Mouse (Mus musculus) lung, embryonic 15.5 days (tissue): Measurements from ENCODE around the gene Enpp1. TPM values are rescaled to one million over a fixed set of nuclear protein-coding genes. Genes with fewer than 3 reads are reported as not detected.

Experiments used
- ATAC-seq: fragments of 200-750 bp; cut with Nextera tagmentation; 2 replicates; pipeline ENCODE4 v1.8.0; 2017; ENCODE audit warnings: moderate number of reproducible peaks, borderline replicate concordance; ENCODE audit not compliant: low FRiP score, low TSS enrichment; ENCODE audit errors: extremely low read depth
- H3K27ac ChIP-seq: fragments of 300-500 bp; sonication (generic); 2 replicates; pipeline ENCODE4 v1.5.1; 2015; ENCODE audit warnings: moderate library complexity, mild to moderate bottlenecking, inconsistent platforms
- H3K27me3 ChIP-seq: fragments of 300-500 bp; sonication (generic); 2 replicates; pipeline ENCODE4 v1.6.1; 2015; ENCODE audit warnings: inconsistent platforms
- H3K36me3 ChIP-seq: fragments of 300-500 bp; sonication (generic); 2 replicates; pipeline ENCODE4 v1.6.1; 2015; ENCODE audit warnings: inconsistent platforms
- H3K4me1 ChIP-seq: fragments of 300-500 bp; sonication (generic); 2 replicates; pipeline ENCODE4 v1.6.1; 2015; ENCODE audit warnings: inconsistent platforms
- H3K4me2 ChIP-seq: fragments of 300-500 bp; sonication (generic); 2 replicates; pipeline ENCODE4 v1.6.1; 2015; ENCODE audit warnings: inconsistent platforms, mild to moderate bottlenecking, moderate library complexity
- H3K4me3 ChIP-seq: fragments of 300-500 bp; sonication (generic); 2 replicates; pipeline ENCODE4 v1.5.1; 2015; ENCODE audit warnings: mild to moderate bottlenecking, inconsistent platforms
- H3K9ac ChIP-seq: fragments of 300-500 bp; sonication (generic); 2 replicates; pipeline ENCODE4 v1.6.1; 2015; ENCODE audit warnings: inconsistent platforms
- H3K9me3 ChIP-seq: fragments of 300-500 bp; sonication (generic); 2 replicates; pipeline ENCODE4 v1.6.1; 2016; ENCODE audit warnings: inconsistent platforms
- WGBS: fragments of 180-500 bp; shearing (Covaris S2); methylation state at CpG from one replicate; pipeline ENCODE4 v1.1.7; 2015; 5-methylcytosine and 5-hydroxymethylcytosine counted together
- polyA plus RNA-seq: library from polyadenylated mRNA; unstranded; fragments of >200 nt; fragmentation: Nextera tagmentation; extraction: Ambion mirVana; gene quantifications from 2 replicates; pipeline ENCODE4 v1.2.1, GENCODE M21; 2015

Enpp1 gene
- polyA plus RNA-seq, 1 experiment from 2014 or later: 3.1 TPM

DNA sequence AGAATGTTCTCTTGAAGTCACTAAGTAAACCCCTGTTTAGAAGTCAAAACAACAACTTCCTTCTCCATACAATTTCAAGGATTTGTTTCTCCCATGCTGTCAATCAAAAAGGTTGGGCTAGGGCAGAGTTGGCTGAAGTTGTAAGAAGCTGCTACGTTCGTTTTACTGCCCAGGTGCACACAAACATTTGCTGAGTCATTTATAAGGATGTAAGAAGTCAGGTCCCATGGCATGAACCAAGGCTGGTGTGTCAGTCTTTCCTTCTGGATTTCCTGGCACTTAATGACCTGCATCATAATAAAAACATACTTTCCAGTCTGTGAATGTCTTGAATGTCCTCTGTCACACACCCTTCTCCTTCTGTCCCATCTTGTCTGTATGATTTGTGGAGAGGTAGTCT is 119.6 kb downstream of the Enpp1 start:
- WGBS: 53% methylated on average over 2 of the region's 2 CpGs
- Histone ChIP-seq H3K9me3 (no peaks in the 10 kb centered on the region), H3K4me3 (no peak overlapping the region), H3K9ac (no peak overlapping the region), H3K36me3 (no peaks in the 10 kb centered on the region), H3K4me2 (no peak overlapping the region), H3K4me1 (peaks cover 47% of the 10 kb centered on the region), H3K27me3 (no peaks in the 10 kb centered on the region), H3K27ac (0 out of 2 replicates have a peak overlapping the region, but pooled peaks have one; percentile 30)
- no peak for ATAC-seq

DNA sequence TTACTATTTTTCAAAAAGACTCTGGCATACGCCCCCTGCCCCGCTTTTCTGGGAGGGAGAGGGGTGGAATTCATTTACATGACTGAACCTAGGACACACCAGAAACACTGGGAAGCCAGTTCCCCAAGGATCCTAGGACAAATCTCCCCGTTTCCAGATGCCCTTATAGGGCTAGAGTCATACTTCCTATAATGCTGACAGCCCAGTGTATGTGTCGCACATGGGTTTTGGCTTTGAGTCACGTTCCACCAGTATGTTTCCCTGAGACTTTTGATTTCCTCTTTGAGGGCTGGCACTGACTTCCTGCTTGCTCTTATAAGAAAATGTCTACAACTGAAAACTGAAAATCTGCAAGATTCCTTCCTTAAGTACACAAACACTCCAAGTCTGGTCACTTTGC is 120.2 kb downstream of the Enpp1 start:
- Histone ChIP-seq H3K4me2 (no peak overlapping the region), H3K9ac (no peak overlapping the region), H3K4me3 (no peak overlapping the region), H3K9me3 (no peaks in the 10 kb centered on the region), H3K27me3 (no peaks in the 10 kb centered on the region), H3K4me1 (peaks cover 41% of the 10 kb centered on the region), H3K27ac (0 out of 2 replicates have a peak overlapping the region, but pooled peaks have one; percentile 30), H3K36me3 (no peaks in the 10 kb centered on the region)
- 47% methylated on average over 5 of the region's 5 CpGs for whole genome bisulfite sequencing
- ATAC-seq: no peak

DNA sequence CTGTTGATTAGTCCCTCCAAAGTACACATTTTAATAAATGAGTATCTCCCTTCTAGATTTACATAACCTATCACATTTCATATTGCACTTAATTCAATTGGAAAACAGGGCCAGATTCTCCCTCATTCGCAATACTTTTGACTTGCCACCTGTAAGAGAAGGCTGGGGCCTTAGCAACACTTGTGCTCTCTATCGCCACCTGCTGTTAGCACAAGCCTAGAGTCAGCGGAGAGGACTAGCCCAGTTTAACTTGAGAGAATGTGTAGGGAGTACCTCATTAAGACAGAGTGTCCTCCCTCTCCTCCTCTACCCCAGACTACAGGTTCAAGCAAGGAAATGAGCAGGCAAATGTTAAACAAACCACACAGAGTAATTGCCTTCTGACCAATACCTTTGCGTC is 120.8 kb downstream of the Enpp1 start:
- Histone ChIP-seq H3K36me3 (no peaks in the 10 kb centered on the region), H3K4me3 (no peak overlapping the region), H3K9ac (no peak overlapping the region), H3K4me2 (no peak overlapping the region), H3K9me3 (no peaks in the 10 kb centered on the region), H3K4me1 (peaks cover 35% of the 10 kb centered on the region), H3K27ac (no peak overlapping the region), H3K27me3 (no peaks in the 10 kb centered on the region)
- WGBS: 19% methylated on average over 4 of the region's 4 CpGs
- ATAC-seq: no peak

DNA sequence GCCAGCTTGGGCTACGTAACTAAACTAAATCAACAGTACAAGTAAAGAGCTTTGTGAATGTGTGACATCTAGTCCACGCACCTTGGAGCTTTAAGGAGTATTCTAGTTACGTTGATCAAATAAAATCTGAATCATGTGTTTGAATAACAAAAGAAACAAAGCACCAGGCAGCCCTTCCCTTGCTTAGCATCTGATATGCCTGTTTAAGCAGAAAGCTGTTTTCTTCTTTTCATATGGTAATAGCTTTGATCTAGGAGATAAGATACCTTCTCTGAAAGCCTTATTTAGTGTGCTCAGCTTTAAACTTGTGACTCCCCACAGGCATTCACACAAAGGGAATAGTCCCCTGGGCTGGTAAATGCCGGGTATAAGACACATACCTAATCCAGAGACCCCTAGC is 121.4 kb downstream of the Enpp1 start:
- peaks cover 32% of the 10 kb centered on the region for H3K4me1 ChIP-seq
- no peak overlapping the region for H3K27ac ChIP-seq
- no peak overlapping the region for H3K4me3 ChIP-seq
- H3K4me2 ChIP-seq: no peak overlapping the region
- whole genome bisulfite sequencing: 75% methylated on average over 4 of the region's 4 CpGs
- no peak overlapping the region for H3K9ac ChIP-seq
- no peaks in the 10 kb centered on the region for H3K27me3 ChIP-seq
- H3K36me3 ChIP-seq: no peaks in the 10 kb centered on the region
- no peaks in the 10 kb centered on the region for H3K9me3 ChIP-seq
- ATAC-seq: no peak

DNA sequence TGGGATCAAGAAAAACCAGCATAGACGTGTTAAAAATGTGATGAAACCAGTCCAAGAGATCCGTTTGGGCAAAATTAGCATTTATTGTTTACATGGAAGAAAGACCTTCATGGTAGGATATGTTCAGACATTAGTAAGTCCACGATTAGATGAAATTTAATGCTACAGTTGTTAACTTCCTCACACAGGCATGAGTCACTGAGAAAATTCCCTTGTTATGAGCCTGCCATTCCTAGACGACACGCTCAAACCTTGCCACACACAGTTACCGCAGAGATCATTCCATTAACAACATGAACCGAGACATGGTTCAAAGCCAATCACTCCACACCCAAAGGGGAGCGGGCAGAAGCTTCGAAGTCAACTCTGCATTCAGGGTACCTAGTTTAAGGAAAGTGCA is 122.7 kb downstream of the Enpp1 start:
- no peak overlapping the region for H3K9ac ChIP-seq
- H3K9me3 ChIP-seq: no peaks in the 10 kb centered on the region
- H3K27ac ChIP-seq: no peak overlapping the region
- H3K4me1 ChIP-seq: peaks cover 25% of the 10 kb centered on the region
- no peak for ATAC-seq
- H3K27me3 ChIP-seq: no peaks in the 10 kb centered on the region
- no peak overlapping the region for H3K4me3 ChIP-seq
- no peaks in the 10 kb centered on the region for H3K36me3 ChIP-seq
- no peak overlapping the region for H3K4me2 ChIP-seq
- WGBS: 88% methylated on average over 9 of the region's 9 CpGs

DNA sequence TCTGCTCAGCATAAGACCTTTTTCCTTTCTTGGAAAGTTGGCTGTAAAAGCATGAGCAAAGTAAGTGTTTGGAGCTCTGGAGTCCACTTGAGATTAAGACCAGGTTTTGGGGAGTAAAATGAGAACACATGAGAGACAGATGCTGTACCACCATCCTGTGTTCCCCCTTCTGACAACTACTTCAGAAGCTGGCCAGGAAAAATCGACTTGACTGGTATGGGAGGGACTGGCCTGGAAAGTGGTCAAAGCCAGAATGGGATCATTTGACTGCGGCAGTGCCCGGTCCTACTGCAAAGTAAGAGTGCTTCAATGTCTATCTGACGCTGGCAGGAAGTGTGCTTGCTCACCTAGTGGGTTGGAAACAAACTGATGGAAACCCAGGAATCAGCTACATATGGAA is 123.1 kb downstream of the Enpp1 start:
- Histone ChIP-seq H3K4me1 (peaks cover 22% of the 10 kb centered on the region), H3K4me2 (no peak overlapping the region), H3K9ac (no peak overlapping the region), H3K27me3 (no peaks in the 10 kb centered on the region), H3K9me3 (no peaks in the 10 kb centered on the region), H3K4me3 (no peak overlapping the region), H3K27ac (no peak overlapping the region), H3K36me3 (no peaks in the 10 kb centered on the region)
- no peak for ATAC-seq
- 74% methylated on average over 4 of the region's 4 CpGs for WGBS

Other genes starting within 250 kb of the Enpp1 start
- 14.1 and 14.3 TPM in 2 replicates for gene Ccn2, start 116.7 kb downstream of the Enpp1 start, polyA plus RNA-seq
- 1.9 and 2.0 TPM in 2 replicates for gene Enpp3, start 130.7 kb upstream of the Enpp1 start, polyA plus RNA-seq
- 21.0 and 21.9 TPM in 2 replicates for gene Med23, start 157.8 kb upstream of the Enpp1 start, polyA plus RNA-seq
- gene Arg1, start 215.3 kb upstream of the Enpp1 start, polyA plus RNA-seq: 1.7 and 2.3 TPM in 2 replicates